Mouse (Mus musculus): ENCODE results near the gene Fat3. TPM values are rescaled to one million over a fixed set of nuclear protein-coding genes. Genes with fewer than 3 reads are reported as not detected.

The Fat3 gene
- polyA plus RNA-seq, 1 experiment from 2014 or later, result 0.44 TPM

DNA sequence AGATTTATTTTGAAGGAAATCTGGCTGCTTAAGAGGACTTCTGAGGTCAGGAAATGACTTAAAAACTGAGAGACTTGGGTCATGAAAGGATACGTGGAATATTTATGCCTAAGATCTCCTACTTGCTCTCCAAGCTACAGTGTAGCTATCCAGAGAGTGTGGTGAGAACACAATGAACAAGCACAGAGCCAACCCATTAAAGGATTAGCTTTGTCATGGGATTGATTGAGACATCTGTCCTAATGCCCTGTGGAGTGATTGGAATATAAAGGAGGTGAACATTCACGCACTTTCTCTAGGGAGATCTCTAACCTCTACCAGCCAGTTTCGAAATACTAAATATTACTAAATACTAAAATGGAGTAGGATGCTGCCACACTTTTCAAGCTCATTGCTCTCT is 556.9 kb downstream of the Fat3 start:
- no peak overlapping the region for H3K4me3 ChIP-seq (ENCODE audit: low read length)
- no peaks in the 10 kb centered on the region for H3K4me1 ChIP-seq (ENCODE audit: control insufficient read depth, insufficient read depth, low read length)
- H3K4me2 ChIP-seq (ENCODE audit: low read depth, low read length), result no peak overlapping the region
- no peak overlapping the region for H3K9ac ChIP-seq (ENCODE audit: low read depth, low read length)
- ATAC-seq, result no peak
- no peaks in the 10 kb centered on the region for H3K36me3 ChIP-seq (ENCODE audit: control insufficient read depth, insufficient read depth, low read length)
- no peaks in the 10 kb centered on the region for H3K9me3 ChIP-seq (ENCODE audit: control insufficient read depth, low read length)
- H3K27ac ChIP-seq (ENCODE audit: low read length), result no peak overlapping the region
- no peaks in the 10 kb centered on the region for H3K27me3 ChIP-seq (replicated peaks; ENCODE audit: control insufficient read depth, insufficient read depth, low read length)
- WGBS, result 66% methylated on average over 3 of the region's 3 CpGs

DNA sequence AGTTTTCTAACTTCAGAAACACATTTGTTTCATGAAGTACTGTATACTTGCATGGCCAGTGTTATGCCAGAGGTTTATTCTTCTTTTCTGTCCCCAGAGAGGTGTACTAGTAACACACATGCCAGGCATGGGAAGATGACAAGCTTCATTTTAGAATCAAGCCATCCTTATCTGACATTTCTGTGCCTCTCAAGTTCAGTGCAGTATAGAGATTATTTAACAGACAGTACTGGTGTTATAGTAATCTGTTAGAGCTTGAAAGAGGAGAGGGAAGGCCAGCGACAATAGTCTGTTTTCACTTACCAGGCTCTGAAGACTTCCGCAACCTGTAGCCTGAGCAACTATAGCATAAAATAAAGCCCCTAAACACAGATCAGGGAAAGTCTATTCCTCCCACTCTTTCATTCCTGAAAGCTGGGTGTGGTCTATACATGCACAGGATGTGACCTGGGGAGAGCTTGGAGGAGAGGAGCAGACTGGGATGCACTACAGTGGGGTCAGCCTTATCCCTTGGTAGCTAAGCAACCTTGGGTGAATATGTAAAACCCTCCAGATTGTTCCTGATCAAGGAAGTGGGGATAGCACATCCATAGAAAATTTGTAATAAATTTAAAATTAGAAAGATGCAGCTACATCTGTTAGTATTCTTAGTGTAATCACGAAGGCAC is 557.5 kb downstream of the Fat3 start:
- no peaks in the 10 kb centered on the region for H3K9me3 ChIP-seq (ENCODE audit: control insufficient read depth, low read length)
- no peaks in the 10 kb centered on the region for H3K4me1 ChIP-seq (ENCODE audit: control insufficient read depth, insufficient read depth, low read length)
- H3K36me3 ChIP-seq (ENCODE audit: control insufficient read depth, insufficient read depth, low read length), result no peaks in the 10 kb centered on the region
- ATAC-seq, result no peak
- no peak overlapping the region for H3K4me3 ChIP-seq (ENCODE audit: low read length)
- no peak overlapping the region for H3K4me2 ChIP-seq (ENCODE audit: low read depth, low read length)
- no peaks in the 10 kb centered on the region for H3K27me3 ChIP-seq (replicated peaks; ENCODE audit: control insufficient read depth, insufficient read depth, low read length)
- H3K27ac ChIP-seq (ENCODE audit: low read length), result no peak overlapping the region
- 79% methylated on average over 3 of the region's 3 CpGs for WGBS
- no peak overlapping the region for H3K9ac ChIP-seq (ENCODE audit: low read depth, low read length)

DNA sequence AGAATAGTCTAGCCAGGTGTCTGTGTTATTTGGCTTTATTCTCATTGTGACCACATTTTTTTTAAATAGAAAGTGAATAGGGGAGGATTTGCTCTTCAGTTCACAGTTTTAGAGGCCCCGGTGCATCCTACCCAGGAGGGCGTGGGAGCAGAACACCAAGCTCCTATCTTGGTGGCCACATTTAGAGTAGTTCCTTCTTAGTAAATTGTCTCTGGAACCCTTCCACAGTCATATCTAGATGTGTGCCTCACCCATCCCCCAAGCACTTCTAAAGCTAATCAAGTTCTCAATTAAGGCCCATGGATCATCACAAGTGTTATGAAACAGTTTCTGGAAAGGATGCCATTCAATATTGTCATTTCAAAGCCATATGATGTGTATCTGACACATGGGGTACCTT is 559.3 kb downstream of the Fat3 start:
- H3K36me3 ChIP-seq (ENCODE audit: control insufficient read depth, insufficient read depth, low read length), result no peaks in the 10 kb centered on the region
- ATAC-seq, result no peak
- H3K9me3 ChIP-seq (ENCODE audit: control insufficient read depth, low read length), result no peaks in the 10 kb centered on the region
- H3K9ac ChIP-seq (ENCODE audit: low read depth, low read length), result no peak overlapping the region
- no peak overlapping the region for H3K27ac ChIP-seq (ENCODE audit: low read length)
- 93% methylated on average over 2 of the region's 2 CpGs for WGBS
- H3K4me1 ChIP-seq (ENCODE audit: control insufficient read depth, insufficient read depth, low read length), result no peaks in the 10 kb centered on the region
- no peak overlapping the region for H3K4me2 ChIP-seq (ENCODE audit: low read depth, low read length)
- no peaks in the 10 kb centered on the region for H3K27me3 ChIP-seq (replicated peaks; ENCODE audit: control insufficient read depth, insufficient read depth, low read length)
- no peak overlapping the region for H3K4me3 ChIP-seq (ENCODE audit: low read length)

DNA sequence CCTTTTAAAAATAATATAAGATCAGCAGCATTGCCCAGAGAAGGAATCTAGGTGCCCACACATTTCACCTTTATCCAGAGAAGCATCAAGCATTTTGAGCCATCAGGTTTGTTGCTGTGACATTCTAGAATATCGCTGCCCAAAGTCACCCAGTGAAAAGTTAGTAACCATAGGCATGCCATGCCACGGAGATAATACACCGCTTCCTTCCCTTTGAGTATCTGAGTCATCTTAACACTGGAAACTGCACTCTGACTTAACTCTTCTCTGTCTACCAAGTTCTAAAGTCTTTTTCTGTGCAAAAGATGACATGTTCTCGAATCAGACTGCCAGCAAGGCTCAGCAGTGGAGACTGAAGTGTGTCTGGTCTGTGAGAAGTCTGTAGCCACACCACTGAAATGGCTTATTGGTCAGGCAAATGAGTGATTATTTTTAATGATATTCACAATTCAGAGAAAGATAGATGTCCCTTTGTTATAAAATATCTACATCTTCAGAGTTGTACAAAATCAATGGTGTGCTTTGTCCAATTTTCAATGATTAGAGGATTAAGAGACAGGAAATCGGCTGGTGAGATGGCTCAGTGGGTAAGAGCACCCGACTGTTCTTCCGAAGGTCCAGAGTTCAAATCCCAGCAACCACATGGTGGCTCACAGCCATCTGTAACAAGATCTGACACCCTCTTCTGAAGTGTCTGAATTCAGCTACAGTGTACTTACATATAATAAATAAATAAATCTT is 560.0 kb downstream of the Fat3 start:
- no peak overlapping the region for H3K9ac ChIP-seq (ENCODE audit: low read depth, low read length)
- no peaks in the 10 kb centered on the region for H3K36me3 ChIP-seq (ENCODE audit: control insufficient read depth, insufficient read depth, low read length)
- no peak overlapping the region for H3K27ac ChIP-seq (ENCODE audit: low read length)
- no peak for ATAC-seq
- H3K4me1 ChIP-seq (ENCODE audit: control insufficient read depth, insufficient read depth, low read length), result no peaks in the 10 kb centered on the region
- WGBS, result 76% methylated on average over 7 of the region's 7 CpGs
- no peaks in the 10 kb centered on the region for H3K9me3 ChIP-seq (ENCODE audit: control insufficient read depth, low read length)
- H3K4me2 ChIP-seq (ENCODE audit: low read depth, low read length), result no peak overlapping the region
- H3K27me3 ChIP-seq (replicated peaks; ENCODE audit: control insufficient read depth, insufficient read depth, low read length), result no peaks in the 10 kb centered on the region
- no peak overlapping the region for H3K4me3 ChIP-seq (ENCODE audit: low read length)

DNA sequence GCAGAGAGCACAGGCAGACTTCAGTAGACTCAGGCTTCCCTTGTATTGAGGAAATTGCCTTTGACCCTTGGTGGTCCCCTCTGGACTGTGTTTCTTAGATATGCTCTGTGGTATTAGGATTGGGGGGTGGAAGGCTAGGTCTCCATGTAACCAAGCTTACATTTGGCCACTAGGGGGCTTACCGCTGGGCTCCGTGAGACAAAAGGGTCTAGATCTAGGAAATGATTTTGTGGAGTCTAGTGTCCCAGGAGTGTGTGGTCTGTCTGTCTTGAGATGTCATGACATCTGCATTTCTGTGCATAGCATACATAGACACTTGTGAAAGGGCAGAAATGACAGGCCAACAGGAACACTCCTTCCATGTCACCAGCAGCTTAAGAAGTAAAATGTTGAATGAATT is 561.5 kb downstream of the Fat3 start:
- no peak overlapping the region for H3K27ac ChIP-seq (ENCODE audit: low read length)
- H3K4me1 ChIP-seq (ENCODE audit: control insufficient read depth, insufficient read depth, low read length), result no peaks in the 10 kb centered on the region
- ATAC-seq, result no peak
- 41% methylated on average over 2 of the region's 2 CpGs for WGBS
- H3K27me3 ChIP-seq (replicated peaks; ENCODE audit: control insufficient read depth, insufficient read depth, low read length), result no peaks in the 10 kb centered on the region
- no peaks in the 10 kb centered on the region for H3K9me3 ChIP-seq (ENCODE audit: control insufficient read depth, low read length)
- H3K4me3 ChIP-seq (ENCODE audit: low read length), result no peak overlapping the region
- H3K36me3 ChIP-seq (ENCODE audit: control insufficient read depth, insufficient read depth, low read length), result no peaks in the 10 kb centered on the region
- H3K4me2 ChIP-seq (ENCODE audit: low read depth, low read length), result no peak overlapping the region
- H3K9ac ChIP-seq (ENCODE audit: low read depth, low read length), result no peak overlapping the region

DNA sequence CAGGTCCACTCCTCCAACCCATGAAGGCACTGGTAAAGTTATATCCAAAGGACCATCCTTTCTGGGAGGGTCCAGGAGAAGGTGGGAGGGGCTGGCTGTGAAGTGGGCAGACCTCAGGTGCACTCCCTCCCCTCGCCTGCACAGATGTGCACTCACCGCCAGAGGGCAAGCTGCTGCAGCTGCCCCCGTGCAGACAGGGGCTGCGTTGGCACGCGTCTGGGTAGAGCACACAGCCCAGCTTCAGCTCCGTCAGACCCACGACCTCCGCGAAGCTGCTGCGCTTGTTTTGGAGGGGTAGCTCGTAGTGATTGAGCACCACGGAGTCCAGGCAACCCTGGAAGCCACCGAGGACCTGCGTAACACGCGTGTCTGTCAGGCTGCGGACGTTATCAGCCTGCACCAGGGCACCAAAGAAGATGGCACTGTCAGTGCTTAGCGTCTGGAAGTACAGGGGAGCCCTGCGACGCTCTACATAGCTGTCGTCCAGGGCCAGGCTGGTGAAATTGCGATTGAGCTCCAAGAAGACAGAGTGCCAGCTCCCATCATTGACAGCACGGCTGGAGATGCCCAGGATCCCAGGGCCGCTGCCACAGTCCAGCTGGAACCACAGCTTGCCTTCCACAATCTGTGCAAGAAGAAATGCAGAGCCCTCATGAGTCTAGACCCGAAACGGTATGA is 563.1 kb downstream of the Fat3 start:
- 71% methylated on average over 28 of the region's 28 CpGs for WGBS
- H3K4me2 ChIP-seq (ENCODE audit: low read depth, low read length), result no peak overlapping the region
- H3K9ac ChIP-seq (ENCODE audit: low read depth, low read length), result no peak overlapping the region
- no peak overlapping the region for H3K27ac ChIP-seq (ENCODE audit: low read length)
- no peaks in the 10 kb centered on the region for H3K4me1 ChIP-seq (ENCODE audit: control insufficient read depth, insufficient read depth, low read length)
- H3K36me3 ChIP-seq (ENCODE audit: control insufficient read depth, insufficient read depth, low read length), result no peaks in the 10 kb centered on the region
- no peak overlapping the region for H3K4me3 ChIP-seq (ENCODE audit: low read length)
- no peak for ATAC-seq
- H3K27me3 ChIP-seq (replicated peaks; ENCODE audit: control insufficient read depth, insufficient read depth, low read length), result no peaks in the 10 kb centered on the region
- no peaks in the 10 kb centered on the region for H3K9me3 ChIP-seq (ENCODE audit: control insufficient read depth, low read length)

DNA sequence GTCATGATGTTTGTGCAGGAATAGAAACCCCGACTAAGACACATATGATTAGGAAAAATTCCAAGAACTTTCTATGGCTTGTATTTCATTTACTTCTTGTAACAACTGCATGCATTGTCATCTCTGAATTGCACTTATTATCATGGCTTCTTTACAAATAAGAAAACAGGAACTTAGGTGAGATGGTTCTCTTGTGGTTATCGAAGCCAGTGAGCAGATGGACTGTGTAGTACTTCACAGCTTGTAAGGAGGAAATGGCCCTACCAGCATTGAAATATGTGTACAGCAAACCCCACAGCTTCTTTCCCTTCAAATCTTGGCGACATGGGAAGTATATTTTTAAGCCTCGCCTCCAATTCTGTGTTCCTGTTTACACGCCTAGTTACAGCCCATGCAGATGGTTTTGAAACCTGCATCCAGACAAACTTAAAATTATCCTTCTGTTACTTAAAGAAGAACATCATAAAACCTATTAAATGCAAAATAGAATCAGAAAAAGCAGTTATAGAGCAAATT is 570.1 kb downstream of the Fat3 start:
- Histone ChIP-seq H3K4me2 (ENCODE audit: low read depth, low read length) (no peak overlapping the region), H3K4me3 (ENCODE audit: low read length) (no peak overlapping the region), H3K9me3 (ENCODE audit: control insufficient read depth, low read length) (no peaks in the 10 kb centered on the region), H3K36me3 (ENCODE audit: control insufficient read depth, insufficient read depth, low read length) (no peaks in the 10 kb centered on the region), H3K27me3 (replicated peaks; ENCODE audit: control insufficient read depth, insufficient read depth, low read length) (no peaks in the 10 kb centered on the region), H3K4me1 (ENCODE audit: control insufficient read depth, insufficient read depth, low read length) (no peaks in the 10 kb centered on the region), H3K9ac (ENCODE audit: low read depth, low read length) (no peak overlapping the region), H3K27ac (ENCODE audit: low read length) (no peak overlapping the region)
- 84% methylated on average over 5 of the region's 5 CpGs for WGBS
- ATAC-seq, result no peak

DNA sequence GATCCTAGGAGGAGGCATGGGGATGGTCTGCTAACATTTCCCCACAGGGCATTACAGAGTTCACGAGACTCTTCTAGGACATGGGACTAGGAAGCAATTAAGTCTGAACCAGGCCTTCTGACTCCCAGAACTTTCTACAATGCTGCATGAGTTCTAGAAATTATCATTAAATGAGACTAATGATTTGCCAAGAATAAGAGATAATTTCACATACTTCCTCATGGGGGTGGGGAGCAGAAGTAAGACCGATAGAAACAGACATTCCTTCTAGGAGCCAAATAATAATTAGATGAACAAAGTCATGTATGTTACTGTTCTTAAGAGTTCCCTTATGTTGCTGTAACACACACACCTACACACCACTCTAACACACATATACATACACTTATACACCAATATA is 572.8 kb downstream of the Fat3 start:
- Histone ChIP-seq H3K36me3 (ENCODE audit: control insufficient read depth, insufficient read depth, low read length) (no peaks in the 10 kb centered on the region), H3K4me3 (ENCODE audit: low read length) (no peak overlapping the region), H3K9me3 (ENCODE audit: control insufficient read depth, low read length) (no peaks in the 10 kb centered on the region), H3K27me3 (replicated peaks; ENCODE audit: control insufficient read depth, insufficient read depth, low read length) (no peaks in the 10 kb centered on the region), H3K27ac (ENCODE audit: low read length) (no peak overlapping the region), H3K4me2 (ENCODE audit: low read depth, low read length) (no peak overlapping the region), H3K4me1 (ENCODE audit: control insufficient read depth, insufficient read depth, low read length) (no peaks in the 10 kb centered on the region), H3K9ac (ENCODE audit: low read depth, low read length) (no peak overlapping the region)
- WGBS, result 72% methylated on average over 2 of the region's 2 CpGs
- no peak for ATAC-seq

DNA sequence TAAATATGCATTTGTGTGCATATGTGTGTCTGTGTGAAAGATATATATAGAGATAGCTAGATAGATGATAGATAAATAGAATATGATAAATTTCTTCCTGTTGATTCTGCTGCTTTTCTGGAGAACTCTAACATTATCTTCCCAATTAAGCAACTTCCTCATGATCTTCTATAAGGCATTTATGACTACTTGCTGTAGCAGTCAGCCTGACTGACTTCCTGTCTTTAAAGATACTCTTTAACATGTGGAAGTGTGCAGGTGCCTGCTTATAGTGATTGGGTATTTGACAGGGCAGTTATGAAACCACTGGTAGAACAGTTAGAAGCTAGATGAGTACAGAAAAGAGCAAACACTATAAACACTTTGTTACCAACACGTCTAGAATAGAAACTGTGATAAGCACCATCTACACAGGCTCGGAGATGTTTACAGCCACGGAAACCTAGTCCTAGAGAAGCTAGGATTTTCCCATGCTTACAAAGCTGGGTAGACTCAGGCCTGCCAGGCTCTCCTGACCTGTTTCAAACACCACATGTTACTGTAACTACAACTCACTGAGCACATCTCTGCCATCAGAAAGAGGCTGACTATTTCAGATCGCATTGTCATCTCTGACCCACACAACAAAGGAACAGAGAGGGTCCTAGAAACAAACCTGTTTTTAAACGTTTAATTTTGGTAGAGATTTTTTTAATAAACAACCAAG is 573.6 kb downstream of the Fat3 start:
- no peak for ATAC-seq
- H3K36me3 ChIP-seq (ENCODE audit: control insufficient read depth, insufficient read depth, low read length), result no peaks in the 10 kb centered on the region
- 69% methylated on average over 5 of the region's 5 CpGs for WGBS
- no peaks in the 10 kb centered on the region for H3K9me3 ChIP-seq (ENCODE audit: control insufficient read depth, low read length)
- H3K4me1 ChIP-seq (ENCODE audit: control insufficient read depth, insufficient read depth, low read length), result no peaks in the 10 kb centered on the region
- no peak overlapping the region for H3K27ac ChIP-seq (ENCODE audit: low read length)
- no peak overlapping the region for H3K9ac ChIP-seq (ENCODE audit: low read depth, low read length)
- no peak overlapping the region for H3K4me3 ChIP-seq (ENCODE audit: low read length)
- no peak overlapping the region for H3K4me2 ChIP-seq (ENCODE audit: low read depth, low read length)
- H3K27me3 ChIP-seq (replicated peaks; ENCODE audit: control insufficient read depth, insufficient read depth, low read length), result no peaks in the 10 kb centered on the region
